Mouse (Mus musculus): ENCODE measurements at regions not wholly inside any gene's neighbourhood (a gene's known extent, or its start where the extent isn't known, plus 50 kb on each side); places are given as distances from the start of the nearest gene placed in this dataset.
"Not testable (repeated sequence)": the region's sequence is repeated elsewhere in the genome, so short reads cannot be mapped to it uniquely, and the experiment has no call there.

DNA sequence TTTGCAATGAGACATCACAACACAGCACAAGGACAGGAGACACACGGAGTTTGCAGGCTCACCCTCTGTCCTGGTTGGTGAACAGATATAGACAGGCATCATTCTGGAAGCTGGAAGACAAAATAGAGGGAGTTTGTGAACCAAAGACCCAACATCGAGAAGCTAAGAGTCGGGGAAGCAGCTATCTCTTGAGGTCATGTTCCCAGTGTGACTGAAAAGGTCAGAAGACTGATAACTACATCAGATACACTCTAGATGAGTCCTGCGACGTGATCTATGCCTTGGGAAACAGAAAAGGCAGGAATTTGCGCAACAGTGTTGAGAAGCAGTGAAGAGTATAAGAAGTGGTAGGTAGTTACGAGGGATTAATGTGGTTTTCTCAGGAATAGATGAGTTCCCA is 171.2 kb downstream of the Ifng start:
- Histone ChIP-seq H3K27ac (ENCODE audit: low read depth) (no peak overlapping the region), H3K4me2 (no peak overlapping the region), H3K4me3 (ENCODE audit: low read depth, low read length) (no peak overlapping the region), H3K9ac (no peak overlapping the region), H3K36me3 (ENCODE audit: insufficient read depth) (no peaks in the 10 kb centered on the region), H3K27me3 (ENCODE audit: insufficient read depth, low read length) (no peaks in the 10 kb centered on the region), H3K9me3 (ENCODE audit: low read depth, low read length) (no peaks in the 10 kb centered on the region), H3K4me1 (ENCODE audit: insufficient read depth) (no peaks in the 10 kb centered on the region)
- ATAC-seq (ENCODE audit: insufficient read depth) (no peak), DNase-seq (no peak)
- 73% methylated on average over 7 of the region's 7 CpGs for WGBS
- no peak for TF ChIP-seq CTCF (IDR thresholded peaks at IDR 0.05; ENCODE audit: low read depth)

DNA sequence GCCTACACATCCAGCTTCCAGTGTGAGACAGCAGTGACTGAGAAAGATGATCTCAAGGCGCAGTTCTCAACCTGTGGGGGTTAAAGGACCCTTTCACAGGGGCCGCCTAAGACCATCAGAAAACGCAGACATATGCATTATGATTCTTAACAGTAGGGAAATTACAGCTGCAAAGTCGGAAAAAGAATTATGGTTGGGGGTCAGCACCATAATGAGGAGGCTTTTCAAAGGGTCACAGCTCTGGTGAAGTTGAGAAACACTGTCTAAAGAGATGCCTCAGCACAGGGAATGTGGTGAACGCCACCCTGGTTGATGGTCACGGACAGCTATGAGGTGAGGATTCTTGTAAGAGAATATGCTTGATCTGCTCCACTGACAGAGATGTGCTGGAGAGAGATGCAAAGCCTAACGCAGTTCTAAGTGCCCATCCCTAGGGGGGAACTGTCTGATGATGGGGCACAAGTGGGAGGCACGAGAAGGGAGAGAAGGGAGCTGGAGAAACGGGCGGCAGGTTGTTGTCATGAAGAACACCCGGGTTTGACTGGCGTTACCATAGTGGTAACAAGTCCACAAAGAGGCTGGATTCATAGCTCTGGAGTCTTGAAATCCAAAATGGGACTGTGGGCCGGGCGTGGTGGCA is 172.3 kb downstream of the Ifng start:
- Histone ChIP-seq H3K4me1 (ENCODE audit: insufficient read depth) (no peaks in the 10 kb centered on the region), H3K4me2 (no peak overlapping the region), H3K9me3 (ENCODE audit: low read depth, low read length) (no peaks in the 10 kb centered on the region), H3K27ac (ENCODE audit: low read depth) (no peak overlapping the region), H3K9ac (no peak overlapping the region), H3K36me3 (ENCODE audit: insufficient read depth) (no peaks in the 10 kb centered on the region), H3K4me3 (ENCODE audit: low read depth, low read length) (no peak overlapping the region), H3K27me3 (ENCODE audit: insufficient read depth, low read length) (no peaks in the 10 kb centered on the region)
- no peak for TF ChIP-seq CTCF (IDR thresholded peaks at IDR 0.05; ENCODE audit: low read depth)
- WGBS: 75% methylated on average over 14 of the region's 14 CpGs
- ATAC-seq (ENCODE audit: insufficient read depth) (no peak), DNase-seq (no peak)

DNA sequence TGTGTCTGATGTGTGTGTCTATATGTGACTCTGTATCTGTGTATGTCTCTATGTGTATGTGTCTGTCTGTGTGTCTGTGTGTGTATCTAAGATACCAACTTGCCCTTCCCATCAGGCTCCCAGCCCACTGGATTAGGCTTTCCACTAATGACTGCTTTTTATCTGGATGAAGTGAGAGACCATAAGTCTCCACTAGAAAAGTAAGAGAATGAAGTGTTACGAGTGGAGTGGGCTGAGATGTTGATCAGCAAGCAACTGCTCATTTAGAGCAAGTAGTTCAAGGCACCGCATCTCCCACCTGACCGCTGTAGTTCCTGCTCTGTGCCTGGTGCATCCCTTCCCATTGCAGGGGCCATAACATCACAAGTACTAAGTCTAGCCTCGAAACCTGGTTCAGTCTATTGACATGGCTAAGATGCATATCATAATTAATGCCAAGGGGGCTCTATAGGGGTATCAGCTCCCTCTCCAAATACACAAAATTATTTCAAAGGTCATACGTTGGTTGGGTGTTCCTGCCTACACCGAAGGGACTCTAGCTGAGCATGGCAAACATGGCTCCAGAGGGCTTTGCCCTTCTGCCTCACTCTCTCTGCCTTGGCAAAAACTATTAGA is 173.5 kb downstream of the Ifng start:
- ATAC-seq (ENCODE audit: insufficient read depth): no peak
- TF ChIP-seq CTCF (IDR thresholded peaks at IDR 0.05; ENCODE audit: low read depth): no peak
- no peaks in the 10 kb centered on the region for H3K9me3 ChIP-seq (ENCODE audit: low read depth, low read length)
- WGBS: 83% methylated on average over 6 of the region's 6 CpGs
- no peaks in the 10 kb centered on the region for H3K36me3 ChIP-seq (ENCODE audit: insufficient read depth)
- no peak for DNase-seq
- no peak overlapping the region for H3K9ac ChIP-seq
- no peak overlapping the region for H3K4me2 ChIP-seq
- no peak overlapping the region for H3K27ac ChIP-seq (ENCODE audit: low read depth)
- H3K4me3 ChIP-seq (ENCODE audit: low read depth, low read length): no peak overlapping the region
- no peaks in the 10 kb centered on the region for H3K4me1 ChIP-seq (ENCODE audit: insufficient read depth)
- H3K27me3 ChIP-seq (ENCODE audit: insufficient read depth, low read length): no peaks in the 10 kb centered on the region

DNA sequence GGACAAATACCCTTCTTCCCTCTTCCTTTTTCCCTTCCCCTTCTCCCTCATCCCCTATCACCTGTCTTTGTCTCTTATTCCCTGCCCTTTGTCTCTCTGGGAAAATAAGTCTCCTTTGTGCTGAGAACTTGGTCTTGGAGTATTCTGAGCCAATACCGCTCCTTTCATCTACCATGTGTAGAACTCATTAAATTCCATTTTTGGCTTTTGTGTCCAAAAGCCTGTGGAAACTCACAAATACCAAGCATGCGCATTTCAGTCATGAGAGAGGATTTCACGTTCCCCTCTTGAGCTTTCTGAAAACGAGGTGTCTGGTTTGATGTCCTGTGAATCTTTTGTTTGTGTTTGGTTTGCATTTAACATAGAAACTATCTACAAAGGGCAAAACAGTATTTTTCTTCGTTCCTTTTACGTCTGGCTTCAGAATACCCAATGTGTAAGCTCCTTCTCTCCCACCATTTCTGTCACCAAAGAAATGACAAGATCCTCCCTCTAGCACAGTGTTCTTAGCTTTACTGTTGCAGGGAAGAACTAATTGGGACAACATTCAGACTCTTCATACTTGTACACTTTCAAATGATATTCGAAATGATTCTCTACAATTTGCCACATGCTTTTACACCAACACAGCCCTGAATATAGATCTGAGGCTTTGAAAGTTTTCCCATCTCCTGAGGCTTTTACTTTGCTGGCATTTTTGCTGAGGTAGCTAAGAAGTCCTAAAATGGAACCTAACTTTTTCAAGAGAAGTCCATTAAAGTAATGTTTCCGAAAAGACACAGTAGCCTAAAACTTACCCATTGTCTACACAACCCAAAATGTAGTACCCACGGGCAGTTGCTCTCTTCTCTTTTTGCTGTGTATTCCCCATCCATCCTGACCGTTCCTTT is 174.5 kb downstream of the Ifng start:
- no peak for TF ChIP-seq CTCF (IDR thresholded peaks at IDR 0.05; ENCODE audit: low read depth)
- ATAC-seq (ENCODE audit: insufficient read depth) (no peak), DNase-seq (no peak)
- Histone ChIP-seq H3K4me2 (no peak overlapping the region), H3K9me3 (ENCODE audit: low read depth, low read length) (no peaks in the 10 kb centered on the region), H3K4me3 (ENCODE audit: low read depth, low read length) (no peak overlapping the region), H3K27me3 (ENCODE audit: insufficient read depth, low read length) (no peaks in the 10 kb centered on the region), H3K36me3 (ENCODE audit: insufficient read depth) (no peaks in the 10 kb centered on the region), H3K27ac (ENCODE audit: low read depth) (no peak overlapping the region), H3K4me1 (ENCODE audit: insufficient read depth) (no peaks in the 10 kb centered on the region), H3K9ac (no peak overlapping the region)
- 79% methylated on average over 10 of the region's 10 CpGs for WGBS

DNA sequence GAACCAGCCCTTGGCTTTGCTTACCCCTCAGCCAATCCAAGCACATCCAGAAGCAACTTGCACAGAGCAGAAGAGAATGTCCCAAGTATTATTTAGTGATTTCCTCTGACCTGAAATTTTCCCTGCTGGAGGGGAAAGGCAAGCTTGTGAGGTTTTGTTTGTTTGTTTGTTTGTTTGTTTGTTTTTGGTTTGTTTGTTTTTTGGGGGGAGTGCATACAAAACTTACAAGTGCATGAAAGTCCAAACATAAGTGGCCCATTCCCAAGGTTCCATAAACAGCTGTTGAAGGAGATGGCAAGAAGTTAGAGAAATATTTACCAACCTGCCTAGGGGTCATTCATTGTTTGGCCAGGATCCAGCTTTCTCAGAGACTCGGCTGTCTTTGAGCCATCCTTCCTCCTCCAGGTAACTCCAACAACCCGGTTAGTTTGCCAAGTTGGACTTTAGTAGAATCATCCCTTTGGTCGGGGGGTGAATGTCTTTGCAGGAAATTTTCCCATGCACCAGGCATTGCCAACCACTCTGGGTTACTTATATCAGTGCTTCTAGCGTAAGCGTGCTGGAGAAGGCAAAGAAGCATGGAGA is 175.3 kb downstream of the Ifng start:
- no peaks in the 10 kb centered on the region for H3K36me3 ChIP-seq (ENCODE audit: insufficient read depth)
- H3K9me3 ChIP-seq (ENCODE audit: low read depth, low read length): no peaks in the 10 kb centered on the region
- H3K27ac ChIP-seq (ENCODE audit: low read depth): no peak overlapping the region
- ATAC-seq (ENCODE audit: insufficient read depth) (no peak), DNase-seq (no peak)
- H3K9ac ChIP-seq: no peak overlapping the region
- 72% methylated on average over 5 of the region's 5 CpGs for WGBS
- H3K4me1 ChIP-seq (ENCODE audit: insufficient read depth): no peaks in the 10 kb centered on the region
- no peak overlapping the region for H3K4me3 ChIP-seq (ENCODE audit: low read depth, low read length)
- no peak for TF ChIP-seq CTCF (IDR thresholded peaks at IDR 0.05; ENCODE audit: low read depth)
- H3K27me3 ChIP-seq (ENCODE audit: insufficient read depth, low read length): no peaks in the 10 kb centered on the region
- no peak overlapping the region for H3K4me2 ChIP-seq

DNA sequence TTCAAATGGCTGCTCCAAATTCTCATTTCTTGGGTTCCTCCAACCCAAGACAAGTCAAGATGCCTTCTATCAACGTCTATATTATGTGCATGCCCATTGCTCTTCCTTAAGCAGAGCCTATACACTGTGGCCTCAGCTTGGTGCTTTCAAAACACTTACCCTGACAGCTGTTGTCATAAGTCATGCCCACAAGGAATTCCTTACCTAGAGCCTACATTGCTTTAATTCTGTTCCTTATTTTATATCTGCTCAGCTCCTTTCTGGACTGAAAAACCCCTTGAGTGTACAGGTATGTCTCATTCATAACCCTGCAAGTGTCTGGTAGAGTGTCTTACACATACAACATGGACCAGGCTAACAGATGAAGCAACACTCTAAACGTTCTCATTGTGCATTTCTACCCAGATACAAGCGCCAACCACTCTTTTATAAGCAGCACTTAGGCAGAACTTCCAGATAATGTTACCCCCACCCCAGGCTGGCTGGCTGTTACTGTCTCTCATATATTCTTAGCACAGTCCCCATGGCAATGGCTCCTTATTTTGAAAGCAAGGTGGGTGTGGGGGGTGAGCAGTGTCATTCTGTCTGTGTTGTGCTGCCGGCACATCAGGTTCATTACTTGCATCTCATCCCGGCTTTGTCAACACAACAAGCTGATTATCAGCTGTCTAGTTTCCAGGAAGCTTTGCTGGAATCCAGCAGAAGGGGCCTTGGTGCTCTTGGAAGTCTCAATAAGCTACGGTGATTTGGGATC is 176.6 kb downstream of the Ifng start:
- 80% methylated on average over 6 of the region's 6 CpGs for WGBS

DNA sequence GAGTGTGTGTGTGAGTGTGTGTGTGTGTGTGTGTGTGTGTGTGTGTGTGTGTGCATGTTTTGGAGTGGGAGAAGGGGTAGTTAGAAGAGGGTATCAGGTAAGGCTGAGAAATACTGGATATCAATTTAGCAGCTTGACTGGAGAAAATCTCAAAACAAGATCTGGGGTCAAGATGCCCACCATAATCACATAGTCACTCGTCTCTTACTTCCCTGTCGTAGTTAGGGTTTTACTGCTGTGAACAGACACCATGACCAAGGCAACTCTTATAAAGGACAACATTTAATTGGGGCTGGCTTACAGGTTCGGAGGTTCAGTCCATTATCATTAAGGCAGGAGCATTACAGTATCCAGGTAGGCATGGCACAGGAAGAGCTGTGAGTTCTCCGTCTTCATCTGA is 177.4 kb downstream of the Ifng start:
- WGBS: 92% methylated on average over 4 of the region's 4 CpGs
- not testable (repeated sequence) for H3K36me3 ChIP-seq (ENCODE audit: insufficient read depth); ATAC-seq (ENCODE audit: insufficient read depth); H3K9ac ChIP-seq; DNase-seq; H3K4me2 ChIP-seq; H3K4me1 ChIP-seq (ENCODE audit: insufficient read depth); H3K9me3 ChIP-seq (ENCODE audit: low read depth, low read length); H3K27me3 ChIP-seq (ENCODE audit: insufficient read depth, low read length); H3K4me3 ChIP-seq (ENCODE audit: low read depth, low read length); H3K27ac ChIP-seq (ENCODE audit: low read depth)

More for the DNA sequence above, 176.6 kb downstream of the Ifng start:
- H3K4me1 ChIP-seq (ENCODE audit: insufficient read depth): no peaks in the 10 kb centered on the region
- no peaks in the 10 kb centered on the region for H3K9me3 ChIP-seq (ENCODE audit: low read depth, low read length)
- ATAC-seq (ENCODE audit: insufficient read depth) (no peak), DNase-seq (no peak)
- H3K9ac ChIP-seq: no peak overlapping the region
- TF ChIP-seq CTCF (IDR thresholded peaks at IDR 0.05; ENCODE audit: low read depth): no peak
- no peak overlapping the region for H3K4me3 ChIP-seq (ENCODE audit: low read depth, low read length)
- H3K36me3 ChIP-seq (ENCODE audit: insufficient read depth): no peaks in the 10 kb centered on the region
- H3K4me2 ChIP-seq: no peak overlapping the region
- no peak overlapping the region for H3K27ac ChIP-seq (ENCODE audit: low read depth)
- no peaks in the 10 kb centered on the region for H3K27me3 ChIP-seq (ENCODE audit: insufficient read depth, low read length)

All from lung, embryonic 14.5 days (tissue).